Mouse (Mus musculus): ENCODE data around the gene Csf3.

DNA sequence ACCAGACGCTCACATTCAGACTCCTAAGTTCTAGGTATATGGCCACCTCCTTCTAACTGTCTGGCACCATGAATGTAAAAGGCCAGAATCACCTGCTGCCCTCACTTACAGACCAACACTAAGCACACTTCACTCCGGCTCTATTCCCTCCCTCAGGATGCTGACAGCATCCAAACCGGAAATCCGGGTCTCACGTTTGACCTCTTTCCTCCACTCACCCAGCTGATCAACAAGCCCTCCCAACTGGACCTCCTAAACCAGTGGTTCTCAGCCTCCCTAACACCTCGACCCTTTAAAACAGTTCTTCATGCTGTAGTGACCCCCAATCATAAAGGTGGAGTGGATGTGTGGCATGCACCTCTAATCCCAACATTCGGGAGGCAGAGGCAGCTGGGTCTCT, 22.0 kb downstream of the Csf3 start:
- TF ChIP-seq NELFE (IDR thresholded peaks at IDR 0.05; ENCODE audit: low read depth, low read length) (no peak), USF1 (IDR thresholded peaks at IDR 0.05; ENCODE audit: low read depth, low read length) (no peak), POLR2A (IDR thresholded peaks at IDR 0.05; ENCODE audit: low read depth, low read length) (no peak), EP300 (IDR thresholded peaks at IDR 0.05; ENCODE audit: low read length) (no peak)
